Mouse (Mus musculus) retina, postnatal 7 days (tissue): ENCODE results near the gene Akr1b3.

Source experiments
- DNase-seq: peaks from one replicate; pipeline ENCODE4 v3.0.0-alpha.2; 2012; ENCODE audit warnings: low read depth, low spot score

Akr1b3 gene

GRCm38 (mm10) chr6:34331379-34331778 is 14.1 kb upstream of the Akr1b3 start:
- no peak for DNase-seq

GRCm38 (mm10) chr6:34322121-34322520 is 4.8 kb upstream of the Akr1b3 start:
- no peak for DNase-seq

GRCm38 (mm10) chr6:34318636-34319035 is 1.4 kb upstream of the Akr1b3 start:
- DNase-seq = no peak

GRCm38 (mm10) chr6:34318172-34318571 is 894 bp upstream of the Akr1b3 start:
- DNase-seq = no peak

GRCm38 (mm10) chr6:34313921-34314320 is 3.4 kb downstream of the Akr1b3 start:
- no peak for DNase-seq

- DNase-seq = no peak
Observed at GRCm38 (mm10) chr6:34313386-34313785, 3.9 kb downstream of the Akr1b3 start.

- no peak for DNase-seq
Observed at GRCm38 (mm10) chr6:34310023-34310595, 7.2 kb downstream of the Akr1b3 start.

GRCm38 (mm10) chr6:34309526-34309925 is 7.8 kb downstream of the Akr1b3 start:
- DNase-seq = no peak

GRCm38 (mm10) chr6:34306797-34307196 is 10.5 kb downstream of the Akr1b3 start:
- no peak for DNase-seq

GRCm38 (mm10) chr6:34304675-34305241 is 12.5 kb downstream of the Akr1b3 start:
- no peak for DNase-seq

GRCm38 (mm10) chr6:34297055-34297454 is 20.2 kb downstream of the Akr1b3 start:
- DNase-seq = no peak

- no peak for DNase-seq
Observed at GRCm38 (mm10) chr6:34295437-34295836, 21.8 kb downstream of the Akr1b3 start.

- DNase-seq = peak; percentile 64
Observed at GRCm38 (mm10) chr6:34292882-34293487, 24.3 kb downstream of the Akr1b3 start.

GRCm38 (mm10) chr6:34292196-34292881 is 24.9 kb downstream of the Akr1b3 start:
- DNase-seq = no peak

- DNase-seq = no peak
Observed at GRCm38 (mm10) chr6:34290681-34291080, 26.6 kb downstream of the Akr1b3 start.

GRCm38 (mm10) chr6:34290091-34290490 is 27.2 kb downstream of the Akr1b3 start:
- no peak for DNase-seq

- no peak for DNase-seq
Observed at GRCm38 (mm10) chr6:34288098-34288497, 29.2 kb downstream of the Akr1b3 start.

- DNase-seq = no peak
Observed at GRCm38 (mm10) chr6:34286841-34287240, 30.4 kb downstream of the Akr1b3 start.

GRCm38 (mm10) chr6:34278385-34278784 is 38.9 kb downstream of the Akr1b3 start:
- no peak for DNase-seq

- DNase-seq = peak; percentile 20
Observed at GRCm38 (mm10) chr6:34277665-34278064, 39.6 kb downstream of the Akr1b3 start.

- DNase-seq = no peak
Observed at GRCm38 (mm10) chr6:34274346-34274745, 42.9 kb downstream of the Akr1b3 start.

- no peak for DNase-seq
Observed at GRCm38 (mm10) chr6:34273073-34273472, 44.2 kb downstream of the Akr1b3 start.

- no peak for DNase-seq
Observed at GRCm38 (mm10) chr6:34272462-34272861, 44.8 kb downstream of the Akr1b3 start.
